Mouse (Mus musculus) heart, embryonic 15.5 days (tissue): Measurements from ENCODE around the gene Fcamr. TPM values are rescaled to one million over a fixed set of nuclear protein-coding genes. Genes with fewer than 3 reads are reported as not detected.

Experiments used
- ATAC-seq: fragments of 200-750 bp; cut with Nextera tagmentation; replicated peaks from 2 replicates; pipeline ENCODE4 v1.8.0; 2017; ENCODE audit warnings: low read depth, moderate TSS enrichment; ENCODE audit not compliant: insufficient number of reproducible peaks, insufficient read depth, low FRiP score
- H3K27ac ChIP-seq: fragments of 300-500 bp; sonication (generic); 2 replicates; pipeline ENCODE4 v1.5.1; 2015; ENCODE audit warnings: mild to moderate bottlenecking, inconsistent platforms
- H3K27me3 ChIP-seq: fragments of 300-500 bp; sonication (generic); 2 replicates; pipeline ENCODE4 v1.6.1; 2015; ENCODE audit warnings: inconsistent platforms
- H3K36me3 ChIP-seq: fragments of 300-500 bp; sonication (generic); 2 replicates; pipeline ENCODE4 v1.6.1; 2015; ENCODE audit warnings: mild to moderate bottlenecking, inconsistent platforms
- H3K4me1 ChIP-seq: fragments of 300-500 bp; sonication (generic); replicated peaks from 2 replicates; pipeline ENCODE4 v1.6.1; 2015; ENCODE audit warnings: inconsistent platforms
- H3K4me2 ChIP-seq: fragments of 300-500 bp; sonication (generic); 2 replicates; pipeline ENCODE4 v1.6.1; 2015; ENCODE audit warnings: inconsistent platforms, mild to moderate bottlenecking, moderate library complexity
- H3K4me3 ChIP-seq: fragments of 300-500 bp; sonication (generic); 2 replicates; pipeline ENCODE4 v1.5.1; 2015; ENCODE audit warnings: mild to moderate bottlenecking, inconsistent platforms
- H3K9ac ChIP-seq: fragments of 300-500 bp; sonication (generic); 2 replicates; pipeline ENCODE4 v1.6.1; 2015; ENCODE audit warnings: mild to moderate bottlenecking, inconsistent platforms
- H3K9me3 ChIP-seq: fragments of 300-500 bp; sonication (generic); replicated peaks from 2 replicates; pipeline ENCODE4 v1.6.1; 2016; ENCODE audit warnings: inconsistent platforms
- WGBS: fragments of 180-500 bp; shearing (Covaris S2); methylation state at CpG from one replicate; pipeline ENCODE4 v1.1.7; 2015; ENCODE audit warnings: mixed read lengths; 5-methylcytosine and 5-hydroxymethylcytosine counted together
- polyA plus RNA-seq: library from polyadenylated mRNA; unstranded; fragments of >200 nt; fragmentation: Nextera tagmentation; extraction: Ambion mirVana; gene quantifications from 2 replicates; pipeline ENCODE4 v1.2.1, GENCODE M21; 2015

The Fcamr gene
- polyA plus RNA-seq: 0.06 and 0.08 TPM in 2 replicates

- H3K9me3 ChIP-seq: no peaks in the 10 kb centered on the region
- H3K36me3 ChIP-seq: no peaks in the 10 kb centered on the region
- 86% methylated on average over 8 of the region's 8 CpGs for WGBS
- H3K27ac ChIP-seq: no peak within 1 kb of the TSS
- peaks cover 25% of the 10 kb centered on the region for H3K4me1 ChIP-seq
- H3K9ac ChIP-seq: no peak within 1 kb of the TSS
- no peak for ATAC-seq
- no peak within 1 kb of the TSS for H3K4me3 ChIP-seq
- no peak within 1 kb of the TSS for H3K4me2 ChIP-seq
- no peaks in the 10 kb centered on the region for H3K27me3 ChIP-seq
These were observed at the start of gene Fcamr for GRCm38 (mm10) chr1:130800602-130801001. TSS of gene Fcamr (plus strand) at chr1:130800902.

GRCm38 (mm10) chr1:130759689-130760088 is 41.0 kb upstream of the Fcamr start:
- ATAC-seq: no peak
- H3K27ac ChIP-seq: no peak overlapping the region
- no peaks in the 10 kb centered on the region for H3K36me3 ChIP-seq
- H3K4me1 ChIP-seq: no peaks in the 10 kb centered on the region
- no peaks in the 10 kb centered on the region for H3K27me3 ChIP-seq
- H3K4me3 ChIP-seq: no peak overlapping the region
- H3K4me2 ChIP-seq: no peak overlapping the region
- H3K9ac ChIP-seq: no peak overlapping the region
- H3K9me3 ChIP-seq: no peaks in the 10 kb centered on the region
- WGBS: 39% methylated on average over 9 of the region's 9 CpGs

GRCm38 (mm10) chr1:130761597-130761996 is 39.1 kb upstream of the Fcamr start:
- Histone ChIP-seq H3K36me3 (no peaks in the 10 kb centered on the region), H3K27me3 (no peaks in the 10 kb centered on the region), H3K9ac (no peak overlapping the region), H3K4me3 (no peak overlapping the region), H3K9me3 (no peaks in the 10 kb centered on the region), H3K27ac (no peak overlapping the region), H3K4me1 (no peaks in the 10 kb centered on the region), H3K4me2 (no peak overlapping the region)
- ATAC-seq: no peak
- WGBS: 74% methylated on average over 1 of the region's 1 CpGs

- Histone ChIP-seq H3K4me1 (no peaks in the 10 kb centered on the region), H3K36me3 (no peaks in the 10 kb centered on the region), H3K9ac (no peak overlapping the region), H3K4me3 (no peak overlapping the region), H3K9me3 (no peaks in the 10 kb centered on the region), H3K27ac (no peak overlapping the region), H3K4me2 (no peak overlapping the region), H3K27me3 (no peaks in the 10 kb centered on the region)
- ATAC-seq: no peak
- WGBS: 62% methylated on average over 3 of the region's 3 CpGs
These were observed 38.5 kb upstream of the Fcamr start for GRCm38 (mm10) chr1:130762045-130762760.

- no peaks in the 10 kb centered on the region for H3K9me3 ChIP-seq
- 81% methylated on average over 12 of the region's 12 CpGs for WGBS
- H3K4me3 ChIP-seq: no peak overlapping the region
- H3K27ac ChIP-seq: no peak overlapping the region
- H3K9ac ChIP-seq: no peak overlapping the region
- H3K4me1 ChIP-seq: no peaks in the 10 kb centered on the region
- no peaks in the 10 kb centered on the region for H3K36me3 ChIP-seq
- H3K27me3 ChIP-seq: no peaks in the 10 kb centered on the region
- no peak for ATAC-seq
- no peak overlapping the region for H3K4me2 ChIP-seq
These were observed 36.7 kb upstream of the Fcamr start for GRCm38 (mm10) chr1:130764027-130764461.

- no peaks in the 10 kb centered on the region for H3K27me3 ChIP-seq
- no peaks in the 10 kb centered on the region for H3K9me3 ChIP-seq
- 76% methylated on average over 5 of the region's 5 CpGs for WGBS
- H3K27ac ChIP-seq: no peak overlapping the region
- no peak overlapping the region for H3K4me3 ChIP-seq
- no peaks in the 10 kb centered on the region for H3K4me1 ChIP-seq
- H3K4me2 ChIP-seq: no peak overlapping the region
- H3K36me3 ChIP-seq: no peaks in the 10 kb centered on the region
- no peak overlapping the region for H3K9ac ChIP-seq
- ATAC-seq: no peak
These were observed 33.6 kb upstream of the Fcamr start for GRCm38 (mm10) chr1:130767066-130767465.

GRCm38 (mm10) chr1:130769925-130770324 is 30.8 kb upstream of the Fcamr start:
- Histone ChIP-seq H3K4me3 (no peak overlapping the region), H3K9ac (no peak overlapping the region), H3K4me1 (no peaks in the 10 kb centered on the region), H3K4me2 (no peak overlapping the region), H3K27me3 (no peaks in the 10 kb centered on the region), H3K36me3 (no peaks in the 10 kb centered on the region), H3K27ac (no peak overlapping the region), H3K9me3 (no peaks in the 10 kb centered on the region)
- WGBS: 78% methylated on average over 2 of the region's 2 CpGs
- ATAC-seq: no peak

GRCm38 (mm10) chr1:130770487-130770886 is 30.2 kb upstream of the Fcamr start:
- no peak overlapping the region for H3K4me2 ChIP-seq
- no peak overlapping the region for H3K27ac ChIP-seq
- no peak overlapping the region for H3K4me3 ChIP-seq
- peak; percentile 60; the same call in 1 of the 2 replicates for ATAC-seq
- 76% methylated on average over 4 of the region's 4 CpGs for WGBS
- no peaks in the 10 kb centered on the region for H3K27me3 ChIP-seq
- no peaks in the 10 kb centered on the region for H3K36me3 ChIP-seq
- H3K4me1 ChIP-seq: no peaks in the 10 kb centered on the region
- no peaks in the 10 kb centered on the region for H3K9me3 ChIP-seq
- no peak overlapping the region for H3K9ac ChIP-seq

GRCm38 (mm10) chr1:130770981-130771494 is 29.7 kb upstream of the Fcamr start:
- Histone ChIP-seq H3K4me1 (no peaks in the 10 kb centered on the region), H3K27ac (no peak overlapping the region), H3K27me3 (no peaks in the 10 kb centered on the region), H3K9ac (no peak overlapping the region), H3K9me3 (no peaks in the 10 kb centered on the region), H3K4me2 (no peak overlapping the region), H3K36me3 (no peaks in the 10 kb centered on the region), H3K4me3 (no peak overlapping the region)
- no peak for ATAC-seq
- WGBS: 68% methylated on average over 3 of the region's 3 CpGs

GRCm38 (mm10) chr1:130775234-130775633 is 25.5 kb upstream of the Fcamr start:
- no peak overlapping the region for H3K4me2 ChIP-seq
- WGBS: 69% methylated on average over 2 of the region's 2 CpGs
- no peaks in the 10 kb centered on the region for H3K27me3 ChIP-seq
- no peak for ATAC-seq
- H3K36me3 ChIP-seq: no peaks in the 10 kb centered on the region
- H3K27ac ChIP-seq: no peak overlapping the region
- H3K9ac ChIP-seq: no peak overlapping the region
- H3K9me3 ChIP-seq: no peaks in the 10 kb centered on the region
- H3K4me3 ChIP-seq: no peak overlapping the region
- H3K4me1 ChIP-seq: no peaks in the 10 kb centered on the region

GRCm38 (mm10) chr1:130775691-130776331 is 24.9 kb upstream of the Fcamr start:
- 67% methylated on average over 7 of the region's 7 CpGs for WGBS

More at GRCm38 (mm10) chr1:130775691-130776331, 24.9 kb upstream of the Fcamr start:
- Histone ChIP-seq H3K4me1 (no peaks in the 10 kb centered on the region), H3K4me2 (no peak overlapping the region), H3K9ac (no peak overlapping the region), H3K27me3 (no peaks in the 10 kb centered on the region), H3K4me3 (no peak overlapping the region), H3K27ac (no peak overlapping the region), H3K36me3 (no peaks in the 10 kb centered on the region), H3K9me3 (no peaks in the 10 kb centered on the region)
- ATAC-seq: no peak
